Mouse (Mus musculus) liver, postnatal 0 days (tissue): ENCODE results near the gene Zdhhc14. TPM values are rescaled to one million over a fixed set of nuclear protein-coding genes. Genes with fewer than 3 reads are reported as not detected.
A peak's percentile ranks its signal among the peaks of the same experiment; 100 is the strongest.

ENCODE experiments used
- ATAC-seq: fragments of 200-750 bp; cut with Nextera tagmentation; 2 replicates; pipeline ENCODE4 v1.8.0; 2017; ENCODE audit warnings: mild to moderate bottlenecking, moderate library complexity
- DNase-seq: peaks from one replicate; pipeline ENCODE4 v3.0.0-alpha.2; 2016
- H3K27ac ChIP-seq: fragments of 300-500 bp; sonication (generic); 2 replicates; pipeline ENCODE4 v1.5.1; 2014; ENCODE audit warnings: antibody characterized with exemption, moderate library complexity, mild to moderate bottlenecking, low read depth
- H3K27me3 ChIP-seq: fragments of 300-500 bp; sonication (generic); 2 replicates; pipeline ENCODE4 v1.6.1; 2014; ENCODE audit warnings: low read length, control low read depth, mixed read lengths; ENCODE audit not compliant: insufficient read depth
- H3K36me3 ChIP-seq: fragments of 300-500 bp; sonication (generic); replicated peaks from 2 replicates; pipeline ENCODE4 v1.6.1; 2014; ENCODE audit warnings: mild to moderate bottlenecking, control low read depth, low read length, moderate library complexity, mixed read lengths; ENCODE audit not compliant: insufficient read depth
- H3K4me1 ChIP-seq: fragments of 300-500 bp; sonication (generic); 2 replicates; pipeline ENCODE4 v1.6.1; 2014; ENCODE audit warnings: antibody characterized with exemption, mild to moderate bottlenecking, control low read depth; ENCODE audit not compliant: insufficient read depth
- H3K4me2 ChIP-seq: fragments of 300-500 bp; sonication (generic); 2 replicates; pipeline ENCODE4 v1.6.1; 2014; ENCODE audit warnings: low read depth, mild to moderate bottlenecking, low read length, moderate library complexity, mixed read lengths
- H3K4me3 ChIP-seq: fragments of 300-500 bp; sonication (generic); 2 replicates; pipeline ENCODE4 v1.5.1; 2014; ENCODE audit warnings: low read depth, low read length
- H3K9ac ChIP-seq: fragments of 300-500 bp; sonication (generic); replicated peaks from 2 replicates; pipeline ENCODE4 v1.6.1; 2014; ENCODE audit warnings: mild to moderate bottlenecking, moderate library complexity
- H3K9me3 ChIP-seq: fragments of 300-500 bp; sonication (generic); 2 replicates; pipeline ENCODE4 v1.6.1; 2016; ENCODE audit warnings: mild to moderate bottlenecking, control low read depth, low read length, mixed read lengths
- CTCF ChIP-seq: sonication (generic); IDR thresholded peaks from 2 replicates; pipeline ENCODE4 v1.5.1; 2016; ENCODE audit warnings: antibody characterized with exemption, low read depth
- EP300 ChIP-seq: IDR thresholded peaks from 2 replicates; pipeline ENCODE4 v1.6.1; 2016; ENCODE audit warnings: antibody characterized with exemption, low read depth, mild to moderate bottlenecking
- WGBS: fragments of 180-500 bp; shearing (Covaris S2); extraction: QIAGEN DNeasy Blood & Tissue Kit; methylation state at CpG from one replicate; pipeline ENCODE4 v1.1.7; 2014; ENCODE audit not compliant: insufficient replicate concordance; 5-methylcytosine and 5-hydroxymethylcytosine counted together
- polyA plus RNA-seq: library from polyadenylated mRNA; unstranded; fragments of >200 nt; fragmentation: Nextera tagmentation; extraction: Ambion mirVana; gene quantifications from 2 replicates; pipeline ENCODE4 v1.2.1, GENCODE M21; 2015

Zdhhc14 gene
- polyA plus RNA-seq, 1 experiment from 2014 or later, result 2.7 TPM

DNA sequence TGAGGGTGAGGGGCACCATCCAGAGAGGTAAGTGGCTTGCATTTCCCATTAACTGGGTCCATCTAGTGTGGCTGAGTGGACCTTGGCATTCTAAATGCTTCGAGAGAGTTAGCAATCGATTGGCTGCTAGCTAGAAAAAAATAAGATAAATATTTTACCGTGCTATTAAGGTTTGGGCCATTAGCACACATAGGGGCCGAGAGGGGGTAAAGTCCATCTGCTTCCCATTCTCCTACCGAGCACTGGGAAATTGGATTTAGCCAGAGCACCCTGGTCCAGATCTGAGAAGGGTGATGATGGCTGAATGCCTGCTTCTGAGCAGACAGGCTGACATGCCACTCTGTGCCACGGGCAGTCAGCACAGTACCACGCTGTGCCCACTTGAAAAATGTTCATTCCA, 263.1 kb downstream of the Zdhhc14 start:
- H3K27ac ChIP-seq, result 0 out of 2 replicates have a peak overlapping the region, but pooled peaks have one; percentile 6

DNA sequence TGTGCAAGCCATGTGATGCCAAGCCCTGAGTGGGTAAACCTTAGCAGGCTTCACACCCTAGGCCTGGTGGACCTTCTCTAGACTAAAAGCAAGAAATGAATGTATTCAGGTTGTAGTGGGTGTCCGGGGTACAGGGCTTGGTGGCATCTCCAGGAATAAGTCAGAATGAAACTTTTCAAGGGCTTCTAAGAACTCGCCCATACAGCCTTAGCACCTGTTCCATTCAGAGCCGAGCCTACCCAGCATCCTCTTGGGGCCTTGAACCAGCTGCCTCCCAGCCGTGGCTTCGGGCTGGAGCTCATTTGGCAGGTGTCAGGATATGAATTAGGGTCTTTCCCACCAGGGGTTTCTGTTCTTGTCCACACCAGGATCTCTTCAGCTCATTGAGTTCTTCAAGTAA, 263.7 kb downstream of the Zdhhc14 start:
- TF ChIP-seq EP300 (no peak), CTCF (no peak)
- Histone ChIP-seq H3K36me3 (no peaks in the 10 kb centered on the region), H3K27ac (0 out of 2 replicates have a peak overlapping the region, but pooled peaks have one; percentile 6), H3K4me2 (no peak overlapping the region), H3K9me3 (no peaks in the 10 kb centered on the region), H3K4me1 (peaks cover 17% of the 10 kb centered on the region), H3K27me3 (no peaks in the 10 kb centered on the region), H3K4me3 (no peak overlapping the region), H3K9ac (no peak overlapping the region)
- peak; percentile 47 for ATAC-seq
- WGBS, result 68% methylated on average over 5 of the region's 5 CpGs
- DNase-seq, result no peak

More for the DNA sequence above, 263.1 kb downstream of the Zdhhc14 start:
- H3K4me2 ChIP-seq, result no peak overlapping the region
- no peak overlapping the region for H3K9ac ChIP-seq
- 66% methylated on average over 7 of the region's 7 CpGs for WGBS
- no peaks in the 10 kb centered on the region for H3K27me3 ChIP-seq
- H3K36me3 ChIP-seq, result no peaks in the 10 kb centered on the region
- TF ChIP-seq CTCF (no peak), EP300 (no peak)
- DNase-seq (no peak), ATAC-seq (peak; percentile 58)
- no peaks in the 10 kb centered on the region for H3K9me3 ChIP-seq
- peaks cover 20% of the 10 kb centered on the region for H3K4me1 ChIP-seq
- H3K4me3 ChIP-seq, result no peak overlapping the region

DNA sequence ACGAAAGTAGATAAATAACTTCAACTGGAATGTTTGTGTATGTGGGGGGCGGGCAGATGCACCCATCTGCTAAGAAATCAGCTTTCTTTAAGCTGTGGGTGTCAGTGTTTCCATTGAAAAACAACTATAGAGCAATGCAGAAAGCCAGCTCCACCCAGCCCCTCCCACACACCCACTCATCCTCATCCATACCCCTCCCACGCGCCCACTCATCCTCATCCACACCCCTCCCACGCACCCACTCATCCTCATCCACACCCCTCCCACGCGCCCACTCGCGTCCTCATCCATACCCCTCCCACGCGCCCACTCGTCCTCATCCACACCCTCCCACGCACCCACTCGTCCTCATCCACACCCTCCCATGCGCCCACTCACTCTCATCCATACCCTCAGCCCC, 264.5 kb downstream of the Zdhhc14 start:
- Histone ChIP-seq H3K27me3 (no peaks in the 10 kb centered on the region), H3K4me1 (peaks cover 10% of the 10 kb centered on the region), H3K4me2 (no peak overlapping the region), H3K27ac (no peak overlapping the region), H3K4me3 (no peak overlapping the region), H3K9me3 (no peaks in the 10 kb centered on the region), H3K9ac (no peak overlapping the region), H3K36me3 (no peaks in the 10 kb centered on the region)
- DNase-seq (no peak), ATAC-seq (no peak)
- WGBS, result 84% methylated on average over 15 of the region's 15 CpGs
- TF ChIP-seq EP300, result no peak
- TF ChIP-seq CTCF, result no peak

DNA sequence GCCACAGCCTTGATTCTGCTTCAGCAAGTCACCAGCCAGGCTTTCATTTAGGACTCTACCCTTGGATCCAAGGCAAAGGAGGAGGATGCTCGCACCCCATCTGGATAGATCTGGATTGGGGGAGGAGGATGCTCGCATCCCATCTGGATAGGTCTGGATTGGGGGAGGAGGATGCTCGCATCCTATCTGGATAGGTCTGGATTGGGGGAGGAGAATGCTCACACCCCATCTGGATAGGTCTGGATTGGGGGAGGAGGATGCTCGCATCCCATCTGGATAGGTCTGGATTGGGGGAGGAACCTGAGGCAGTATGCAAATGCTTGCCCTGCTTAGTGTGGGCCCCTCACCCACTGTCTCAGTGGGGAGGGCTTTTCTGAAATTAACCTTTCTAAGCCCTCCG, 271.4 kb downstream of the Zdhhc14 start:
- DNase-seq, result no peak
- Histone ChIP-seq H3K36me3 (no peaks in the 10 kb centered on the region), H3K9ac (no peak overlapping the region), H3K4me2 (no peak overlapping the region), H3K27ac (no peak overlapping the region), H3K27me3 (no peaks in the 10 kb centered on the region), H3K9me3 (no peaks in the 10 kb centered on the region), H3K4me1 (no peaks in the 10 kb centered on the region), H3K4me3 (no peak overlapping the region)
- WGBS, result 81% methylated on average over 5 of the region's 5 CpGs
- ATAC-seq, result no peak
- no peak for TF ChIP-seq CTCF
- TF ChIP-seq EP300, result no peak

DNA sequence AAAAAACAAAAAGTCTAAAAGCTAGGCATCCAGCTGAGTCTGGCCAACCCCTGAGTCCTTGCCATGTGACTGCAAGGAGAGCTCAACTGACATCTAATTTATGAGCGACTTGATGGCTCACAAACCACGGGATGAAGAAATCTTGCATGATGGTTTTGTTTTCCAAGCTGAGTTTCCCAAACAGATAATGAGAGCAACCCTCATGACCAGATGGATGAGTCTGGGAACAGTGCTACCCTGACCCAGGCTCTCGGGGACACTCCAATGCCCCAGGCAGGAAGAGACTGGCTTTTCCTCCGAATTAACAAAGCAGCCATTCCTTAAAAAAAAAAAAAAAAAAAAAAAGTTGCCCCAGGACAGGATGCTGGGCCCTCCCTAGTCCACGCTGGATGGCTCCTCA, 271.9 kb downstream of the Zdhhc14 start:
- H3K4me1 ChIP-seq, result no peaks in the 10 kb centered on the region
- no peaks in the 10 kb centered on the region for H3K9me3 ChIP-seq
- ATAC-seq, result no peak
- H3K36me3 ChIP-seq, result no peaks in the 10 kb centered on the region
- no peak for DNase-seq
- no peak overlapping the region for H3K4me3 ChIP-seq
- WGBS, result 58% methylated on average over 5 of the region's 5 CpGs
- no peak overlapping the region for H3K4me2 ChIP-seq
- no peak for TF ChIP-seq EP300
- TF ChIP-seq CTCF, result no peak
- no peak overlapping the region for H3K27ac ChIP-seq
- H3K27me3 ChIP-seq, result no peaks in the 10 kb centered on the region
- no peak overlapping the region for H3K9ac ChIP-seq

DNA sequence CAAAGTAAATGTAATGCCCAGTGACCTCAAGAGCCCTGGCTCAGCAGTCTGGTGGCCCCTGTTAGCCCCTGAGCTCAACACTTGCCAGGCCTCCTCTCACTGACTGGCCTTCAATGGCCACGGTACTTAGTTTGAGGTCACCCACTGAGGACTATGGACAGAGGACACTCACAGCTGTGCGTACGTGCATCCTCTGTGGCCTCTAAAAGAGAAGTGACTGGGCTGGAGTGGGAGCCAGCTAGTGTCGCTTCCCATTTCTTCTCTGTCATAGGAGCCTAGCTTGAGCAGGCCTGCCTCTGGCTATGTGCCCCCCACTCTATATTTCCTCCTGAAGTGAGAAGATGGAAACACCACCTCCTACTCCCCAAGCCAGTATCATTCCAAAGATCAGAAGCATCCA, 273.4 kb downstream of the Zdhhc14 start:
- TF ChIP-seq EP300 (no peak), CTCF (no peak)
- H3K4me1 ChIP-seq, result no peaks in the 10 kb centered on the region

More for the DNA sequence above, 273.4 kb downstream of the Zdhhc14 start:
- no peak overlapping the region for H3K4me2 ChIP-seq
- no peaks in the 10 kb centered on the region for H3K36me3 ChIP-seq
- H3K27me3 ChIP-seq, result no peaks in the 10 kb centered on the region
- H3K9me3 ChIP-seq, result no peaks in the 10 kb centered on the region
- ATAC-seq, result peak; percentile 36; the same call in 1 of the 2 replicates
- DNase-seq, result no peak
- no peak overlapping the region for H3K9ac ChIP-seq
- 52% methylated on average over 4 of the region's 4 CpGs for WGBS
- H3K27ac ChIP-seq, result no peak overlapping the region
- no peak overlapping the region for H3K4me3 ChIP-seq
